Mouse (Mus musculus) megakaryocyte, embryonic 14.5 days (primary cell): ENCODE data around the gene Lrrc28. TPM values are rescaled to one million over a fixed set of nuclear protein-coding genes. Genes with fewer than 3 reads are reported as not detected.

Experiments
- H3K27me3 ChIP-seq: replicated peaks from 2 replicates; pipeline ENCODE3; 2012; ENCODE audit warnings: inconsistent platforms
- H3K36me3 ChIP-seq: replicated peaks from 2 replicates; pipeline ENCODE3; 2012; ENCODE audit warnings: low read length, inconsistent platforms, mixed read lengths
- H3K4me1 ChIP-seq: 2 replicates; pipeline ENCODE4 v1.6.1; 2012; ENCODE audit warnings: inconsistent platforms
- H3K4me3 ChIP-seq: replicated peaks from 2 replicates; pipeline ENCODE3; 2012; ENCODE audit warnings: moderate library complexity, mild to moderate bottlenecking, inconsistent platforms
- H3K9me3 ChIP-seq: 2 replicates; pipeline ENCODE4 v1.6.1; 2012; ENCODE audit warnings: inconsistent platforms
- FLI1 ChIP-seq: IDR thresholded peaks from 2 replicates; pipeline ENCODE4 v1.6.1; 2012; ENCODE audit warnings: low read length, inconsistent platforms, mixed read lengths
- GATA1 ChIP-seq: IDR thresholded peaks from 3 replicates; pipeline ENCODE4 v1.6.1; 2012; ENCODE audit warnings: mixed read lengths, low read length, inconsistent platforms, borderline replicate concordance
- polyA plus RNA-seq: library from polyadenylated mRNA; stranded (reverse); fragments of >175 nt; gene quantifications from 2 replicates; pipeline ENCODE4 v1.2.3, GENCODE M21; 2012; ENCODE audit warnings: low replicate concordance; ENCODE audit not compliant: insufficient read depth

Gene Lrrc28
- 11.0 and 12.3 TPM in 2 replicates for polyA plus RNA-seq

DNA sequence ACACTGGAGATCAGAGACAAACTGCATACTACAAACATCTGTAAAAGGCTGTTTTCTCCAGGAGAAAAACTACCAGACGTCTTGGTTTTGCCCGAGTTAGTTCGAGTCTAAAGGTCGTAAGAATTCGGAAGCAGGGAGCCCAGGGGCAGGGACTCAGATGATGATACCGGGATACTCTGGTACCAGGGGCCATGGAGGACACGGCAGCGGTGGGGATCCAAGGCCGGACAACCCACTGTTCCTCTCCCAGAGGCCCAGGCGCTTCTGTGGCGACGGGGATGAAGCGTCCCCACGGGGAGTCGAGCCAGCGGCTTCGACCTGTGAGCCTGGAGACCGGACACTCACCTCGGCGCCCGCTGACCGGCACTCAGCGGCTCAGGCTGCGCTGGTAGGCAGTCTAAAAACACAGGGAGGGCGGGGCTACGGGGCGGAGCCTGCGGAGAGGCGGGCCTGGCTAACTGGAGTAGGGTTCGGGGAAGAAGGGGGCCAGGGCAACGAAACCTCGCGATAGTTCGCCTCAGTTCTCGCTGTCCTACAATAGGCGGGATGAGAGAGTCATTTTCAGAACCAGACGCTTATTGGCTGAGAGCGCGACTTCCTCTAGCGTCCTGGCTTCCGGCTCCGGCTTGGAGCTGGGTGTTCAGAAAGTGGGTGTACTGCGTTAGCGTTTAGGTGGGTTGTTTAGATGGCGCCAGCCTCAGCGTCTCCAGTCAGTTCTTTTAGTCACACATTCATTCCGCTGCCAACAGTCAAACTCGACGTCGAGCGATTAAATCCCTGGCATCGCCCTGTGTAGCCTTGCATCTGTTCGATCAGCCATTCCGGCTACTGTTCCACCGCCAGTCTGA lies at the start of gene Lrrc28:
Lrrc28 (minus strand) TSS at position 436 of the 848 bp plus-strand sequence.
- no peaks in the 10 kb centered on the region for H3K9me3 ChIP-seq
- H3K27me3 ChIP-seq, result no peaks in the 10 kb centered on the region
- H3K4me1 ChIP-seq, result peaks cover 17% of the 10 kb centered on the region
- H3K4me3 ChIP-seq, result peak within 1 kb of the TSS; percentile 99
- peaks cover 10% of the 10 kb centered on the region for H3K36me3 ChIP-seq
- no peak for TF ChIP-seq FLI1
- no peak for TF ChIP-seq GATA1

DNA sequence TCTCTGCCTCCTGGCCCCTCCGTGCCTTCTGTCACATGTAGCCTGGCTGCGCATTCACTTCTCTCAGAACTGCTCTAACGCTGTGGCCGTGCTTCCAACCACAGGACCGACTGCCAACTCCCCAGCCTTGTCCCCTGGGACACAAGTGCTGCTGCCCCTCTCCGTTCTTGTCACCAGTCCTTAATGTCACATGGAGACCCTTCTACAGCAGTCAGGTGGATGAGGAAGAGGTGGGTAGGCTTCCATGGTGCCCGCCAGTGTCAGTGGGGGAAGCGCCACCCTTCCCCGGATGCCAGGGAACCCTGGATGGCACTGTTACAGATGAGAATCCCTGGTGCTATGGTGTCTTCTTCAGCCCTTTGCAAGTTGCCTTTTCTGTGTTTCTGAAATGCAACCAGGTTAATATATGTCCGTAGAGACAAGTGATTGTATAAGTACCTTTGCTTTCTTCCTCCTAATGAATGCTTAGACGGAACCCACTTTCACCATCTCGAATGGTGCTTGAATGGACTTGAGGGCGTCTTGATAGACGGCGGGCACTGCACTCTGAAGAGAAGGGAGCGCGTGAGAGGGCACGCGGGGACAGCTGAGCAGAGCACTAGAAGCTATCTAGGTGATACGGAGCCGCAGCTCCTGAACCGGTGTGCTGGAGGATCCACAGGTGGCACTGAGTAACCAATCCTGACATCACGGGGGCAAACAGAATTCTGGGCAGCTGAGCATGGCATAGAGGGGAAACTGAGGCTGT lies 47.9 kb upstream of the Lrrc28 start:
- Histone ChIP-seq H3K36me3 (no peaks in the 10 kb centered on the region), H3K4me1 (peaks cover 13% of the 10 kb centered on the region), H3K9me3 (no peaks in the 10 kb centered on the region), H3K4me3 (no peak overlapping the region), H3K27me3 (peaks cover 3% of the 10 kb centered on the region)
- TF ChIP-seq FLI1 (no peak), GATA1 (no peak)

DNA sequence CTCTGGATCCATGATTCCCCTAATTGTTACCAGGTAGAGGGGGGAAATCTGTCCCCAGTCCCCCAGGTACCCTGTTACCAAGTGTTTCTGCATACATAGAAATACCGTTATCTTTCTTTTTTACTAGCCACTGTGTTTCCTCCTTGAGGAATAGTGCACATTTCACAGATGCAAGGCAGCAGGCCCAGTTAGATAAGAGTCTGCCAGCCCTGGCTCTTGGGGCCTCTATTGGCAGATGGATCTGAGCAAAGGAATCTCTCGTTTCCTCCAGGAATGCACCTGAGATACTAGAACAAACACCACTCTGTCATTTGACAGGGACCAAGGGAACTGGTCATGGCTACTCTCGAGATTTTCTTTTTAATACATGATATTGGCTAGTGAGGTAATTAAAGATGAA lies 47.1 kb upstream of the Lrrc28 start:
- TF ChIP-seq FLI1 (no peak), GATA1 (no peak)
- Histone ChIP-seq H3K4me1 (peaks cover 13% of the 10 kb centered on the region), H3K4me3 (no peak overlapping the region), H3K36me3 (no peaks in the 10 kb centered on the region), H3K27me3 (peaks cover 3% of the 10 kb centered on the region), H3K9me3 (no peaks in the 10 kb centered on the region)

DNA sequence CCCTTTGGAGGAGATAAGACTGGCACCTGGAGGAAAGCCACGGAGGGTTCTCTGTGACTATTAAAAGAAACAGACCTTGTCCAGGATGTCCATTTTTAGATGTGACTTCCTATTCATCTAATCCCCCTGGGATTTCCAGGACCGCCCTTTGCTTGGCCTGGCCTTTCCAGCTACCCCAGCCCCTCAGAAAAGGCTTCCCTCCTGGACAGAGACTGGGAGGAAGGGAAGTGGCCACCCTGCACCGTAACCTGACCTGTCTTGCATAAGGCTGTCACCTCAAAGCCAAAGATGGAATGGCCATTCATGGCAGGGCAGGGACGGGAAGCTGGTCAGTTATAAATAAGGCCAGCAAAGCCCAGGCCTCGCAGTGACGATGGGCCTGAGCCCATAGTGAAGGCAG lies 46.0 kb upstream of the Lrrc28 start:
- H3K36me3 ChIP-seq, result no peaks in the 10 kb centered on the region
- TF ChIP-seq FLI1 (no peak), GATA1 (no peak)
- H3K9me3 ChIP-seq, result no peaks in the 10 kb centered on the region
- H3K27me3 ChIP-seq, result peaks cover 3% of the 10 kb centered on the region
- no peak overlapping the region for H3K4me3 ChIP-seq
- H3K4me1 ChIP-seq, result peaks cover 13% of the 10 kb centered on the region

DNA sequence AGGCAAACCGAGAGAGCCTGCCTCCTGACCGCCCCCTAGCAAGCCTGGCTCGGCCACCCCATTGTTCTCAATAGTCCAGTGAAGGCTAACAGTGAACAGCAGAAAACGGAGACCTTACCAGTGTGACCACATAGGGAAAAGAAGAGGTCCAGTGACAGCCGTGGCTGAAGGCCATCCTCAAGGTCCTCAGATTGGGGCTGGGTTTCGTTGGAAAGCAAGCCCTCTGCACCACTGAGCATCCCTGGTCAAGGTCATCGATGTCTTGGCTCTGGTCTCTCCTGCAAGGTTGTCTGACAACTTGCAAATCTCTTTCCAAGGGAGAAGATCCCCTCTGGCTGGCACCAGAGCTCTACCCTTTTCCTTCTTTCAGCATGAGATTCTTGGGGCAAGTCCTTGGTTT lies 44.7 kb upstream of the Lrrc28 start:
- peaks cover 13% of the 10 kb centered on the region for H3K4me1 ChIP-seq
- peaks cover 3% of the 10 kb centered on the region for H3K27me3 ChIP-seq
- H3K4me3 ChIP-seq, result no peak overlapping the region
- H3K36me3 ChIP-seq, result peaks cover 7% of the 10 kb centered on the region
- TF ChIP-seq GATA1 (no peak), FLI1 (no peak)
- H3K9me3 ChIP-seq, result peaks cover 4% of the 10 kb centered on the region

DNA sequence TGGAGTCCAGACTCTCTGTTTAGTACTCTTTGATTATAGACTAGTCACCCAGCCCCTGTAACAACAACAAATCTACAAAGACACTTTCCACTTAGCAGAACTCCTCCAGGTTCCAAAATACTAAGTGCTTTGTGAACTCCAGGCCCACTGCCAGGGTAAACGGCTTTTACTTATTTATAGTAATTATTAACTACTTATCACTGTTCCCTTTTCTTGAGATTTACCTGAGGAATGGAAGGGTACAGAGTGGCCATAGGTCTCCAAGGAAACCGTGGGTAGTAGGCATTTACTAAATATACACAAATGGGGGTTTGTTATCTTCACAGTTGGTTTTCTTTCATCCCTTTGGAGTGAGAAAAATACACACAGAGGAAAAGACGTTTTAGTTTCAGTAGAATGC lies 43.2 kb upstream of the Lrrc28 start:
- Histone ChIP-seq H3K4me1 (peaks cover 13% of the 10 kb centered on the region), H3K4me3 (no peak overlapping the region), H3K36me3 (peaks cover 7% of the 10 kb centered on the region), H3K9me3 (peaks cover 4% of the 10 kb centered on the region), H3K27me3 (peaks cover under 1% of the 10 kb centered on the region)
- TF ChIP-seq GATA1 (no peak), FLI1 (no peak)

DNA sequence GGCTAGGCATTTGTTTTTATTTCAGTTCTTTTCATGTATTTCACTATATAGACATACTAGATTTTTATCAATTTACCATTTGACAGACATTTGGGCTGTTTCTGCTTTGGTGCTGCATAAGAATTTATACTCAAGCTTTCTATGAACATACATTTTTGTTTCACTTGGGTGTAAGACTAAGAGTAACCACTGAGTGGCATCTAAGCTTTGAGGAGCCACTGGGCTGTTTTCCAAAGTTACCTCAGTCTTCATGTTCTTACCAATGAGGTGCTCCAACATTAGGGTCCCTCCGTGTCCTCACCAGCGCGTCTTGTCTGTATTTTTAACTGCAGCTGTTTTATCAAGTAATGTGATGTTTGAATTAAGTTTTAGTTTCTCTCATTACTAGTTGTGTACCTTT lies 41.5 kb upstream of the Lrrc28 start:
- Histone ChIP-seq H3K4me3 (no peak overlapping the region), H3K4me1 (peaks cover 6% of the 10 kb centered on the region; the same call in 1 of the 2 replicates), H3K27me3 (no peaks in the 10 kb centered on the region), H3K36me3 (peaks cover 11% of the 10 kb centered on the region), H3K9me3 (peaks cover 4% of the 10 kb centered on the region)
- TF ChIP-seq FLI1 (no peak), GATA1 (no peak)

DNA sequence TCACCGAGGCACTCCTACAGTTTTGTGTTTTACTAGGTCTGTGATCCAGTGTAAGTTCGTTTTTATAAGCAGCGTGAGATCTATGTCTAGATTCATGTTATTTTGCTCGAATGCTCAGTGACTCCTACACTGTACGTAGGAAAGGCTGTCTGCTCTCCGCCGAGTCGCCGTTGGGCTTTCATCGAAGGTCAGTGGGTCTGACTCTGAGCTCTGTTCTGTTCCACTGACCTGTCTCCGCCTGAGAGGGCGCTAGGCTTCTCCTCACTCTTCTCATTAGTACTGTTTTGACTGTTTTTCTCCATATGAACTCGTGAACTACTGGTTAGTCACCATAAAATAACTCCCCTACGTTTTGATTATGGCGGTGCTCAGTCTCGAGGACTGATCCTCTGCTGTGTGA lies 37.9 kb upstream of the Lrrc28 start:
- TF ChIP-seq FLI1 (no peak), GATA1 (no peak)
- Histone ChIP-seq H3K36me3 (peaks cover 17% of the 10 kb centered on the region), H3K4me3 (no peak overlapping the region), H3K9me3 (peaks cover 4% of the 10 kb centered on the region), H3K4me1 (no peaks in the 10 kb centered on the region), H3K27me3 (peaks cover 1% of the 10 kb centered on the region)

DNA sequence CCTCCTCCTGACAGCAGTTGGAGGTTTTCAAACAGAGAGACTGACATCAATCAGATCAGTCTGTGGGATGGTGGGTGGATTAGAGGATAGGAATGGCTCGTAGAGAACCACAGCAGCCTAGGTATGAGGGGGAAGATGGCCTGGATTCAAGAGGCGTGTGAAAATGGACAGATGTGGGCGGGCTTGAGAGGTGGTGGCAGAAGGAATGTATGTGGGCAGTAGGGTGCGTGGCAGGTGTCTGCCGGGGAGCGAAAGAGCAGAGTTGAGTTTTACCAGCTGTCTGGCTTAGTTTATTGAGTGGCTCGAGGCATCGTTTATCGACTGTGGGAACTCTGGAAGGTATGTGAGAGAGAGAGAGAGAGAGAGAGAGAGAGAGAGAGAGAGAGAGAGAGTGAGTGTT lies 36.0 kb upstream of the Lrrc28 start:
- peaks cover 1% of the 10 kb centered on the region for H3K27me3 ChIP-seq
- H3K4me1 ChIP-seq, result peaks cover 1% of the 10 kb centered on the region
- peaks cover 17% of the 10 kb centered on the region for H3K36me3 ChIP-seq
- TF ChIP-seq FLI1 (no peak), GATA1 (no peak)
- no peak overlapping the region for H3K4me3 ChIP-seq
- peaks cover 4% of the 10 kb centered on the region for H3K9me3 ChIP-seq
